Mouse (Mus musculus): ENCODE measurements around the gene Lrba. TPM values are rescaled to one million over a fixed set of nuclear protein-coding genes. Genes with fewer than 3 reads are reported as not detected.

The Lrba gene
- polyA plus RNA-seq (2012; rRNA removed) = 3.7 and 4.2 TPM in 2 replicates

DNA sequence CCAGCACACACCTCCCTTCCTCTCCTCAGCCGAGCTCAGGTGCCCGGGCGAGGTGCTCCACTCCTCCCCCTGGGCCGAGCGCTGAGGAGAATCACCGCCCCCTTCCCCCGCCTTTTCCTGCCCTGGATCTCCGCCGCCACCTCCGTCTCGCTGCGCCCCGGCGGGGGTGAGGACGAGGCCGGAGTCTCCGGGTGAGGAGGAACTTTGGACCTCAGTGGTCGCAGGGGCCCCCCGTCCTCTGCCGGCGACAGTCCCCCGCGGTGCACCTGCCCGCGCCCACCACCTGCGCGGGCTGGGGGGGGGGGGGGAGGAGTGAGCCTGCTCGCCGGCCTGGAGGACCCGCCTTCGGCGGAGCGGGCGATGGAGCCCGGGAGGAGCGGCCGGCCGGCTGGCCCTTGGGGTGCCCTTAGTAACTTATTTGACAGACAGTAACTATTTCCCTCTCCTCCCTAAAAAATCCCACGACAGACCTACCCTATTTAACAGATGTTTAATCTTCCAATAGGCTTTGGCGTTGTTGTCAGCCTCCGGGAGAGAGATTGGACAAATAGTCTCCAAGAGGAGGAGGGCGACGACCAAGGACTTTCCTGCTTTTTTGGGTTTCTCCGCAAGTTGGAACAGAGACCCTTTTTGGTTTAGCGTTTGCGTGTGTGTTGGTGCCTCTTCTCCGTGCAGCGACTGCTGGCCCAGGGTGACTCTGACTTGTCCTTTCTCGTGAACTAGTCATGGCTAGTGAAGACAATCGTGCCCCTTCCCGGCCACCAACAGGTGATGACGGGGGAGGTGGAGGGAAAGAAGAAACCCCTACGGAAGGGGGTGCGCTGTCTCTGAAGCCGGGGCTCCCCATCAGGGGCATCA is at the start of gene Lrba:
TSS of gene Lrba (plus strand) at position 117 of the 858 bp plus-strand sequence.

DNA sequence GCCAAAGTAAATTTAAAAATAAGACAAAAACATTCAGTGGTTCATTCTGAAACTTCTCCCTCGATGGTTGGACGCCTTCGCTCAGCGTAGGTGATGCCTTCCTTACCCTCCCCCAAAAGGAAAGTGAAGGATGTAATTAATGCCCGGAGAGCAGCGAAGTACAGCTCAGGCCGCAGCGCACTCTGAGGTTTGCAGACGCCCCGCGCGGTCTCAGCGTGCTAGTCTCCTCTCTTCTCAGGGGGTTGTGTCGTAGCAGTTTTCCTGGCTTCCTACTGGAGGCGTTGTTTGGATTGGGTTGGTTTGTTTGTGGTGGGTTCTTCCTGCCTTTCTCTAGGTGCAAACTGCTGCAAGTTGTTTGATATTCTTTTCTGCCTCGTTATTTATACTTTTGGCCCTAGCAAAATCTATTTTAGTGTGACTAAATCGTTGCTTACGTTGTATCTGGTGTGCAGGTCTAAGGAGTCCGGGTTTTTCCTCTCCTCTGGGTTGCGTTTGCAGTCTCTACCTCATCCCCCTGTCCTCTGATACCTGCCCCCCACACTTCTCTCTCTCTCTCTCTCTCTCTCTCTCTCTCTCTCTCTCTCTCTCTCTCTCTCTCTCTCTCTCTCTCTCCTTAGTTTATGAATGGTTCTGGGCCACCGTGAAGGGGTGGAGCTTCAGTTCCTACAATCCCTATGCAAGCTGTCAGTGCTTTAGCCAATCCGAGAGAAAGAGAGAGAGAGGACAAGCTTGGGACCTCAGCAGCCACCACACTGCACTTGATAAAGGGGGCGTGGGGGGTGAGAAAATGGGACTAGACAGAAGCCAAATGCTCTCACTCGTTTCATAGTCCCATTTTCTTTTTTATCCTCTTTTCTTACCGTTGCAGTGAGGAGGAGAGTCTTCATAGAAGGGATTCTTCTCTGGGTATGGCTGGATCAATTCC is 323.9 kb downstream of the Lrba start, which contains the start of gene Mab21l2:
TSS of gene Mab21l2 (minus strand) at position 539 of the 925 bp plus-strand sequence.

Other genes with a start within 250 kb of the Lrba start
- gene Prss48, start 222.2 kb upstream of the Lrba start, polyA plus RNA-seq (2012; rRNA removed) = not detected in 2 replicates
- gene Rps3a1, start 82.0 kb upstream of the Lrba start, polyA plus RNA-seq (2012; rRNA removed) = 840 and 905 TPM in 2 replicates

All from liver, embryonic 18 days (tissue).